Mouse (Mus musculus): Measurements from ENCODE around the gene 4930451I11Rik. TPM values are rescaled to one million over a fixed set of nuclear protein-coding genes. Genes with fewer than 3 reads are reported as not detected.
A peak's percentile ranks its signal among the peaks of the same experiment; 100 is the strongest.

The 4930451I11Rik gene
- total and polyA plus RNA-seq, 2 experiments: not detected

DNA sequence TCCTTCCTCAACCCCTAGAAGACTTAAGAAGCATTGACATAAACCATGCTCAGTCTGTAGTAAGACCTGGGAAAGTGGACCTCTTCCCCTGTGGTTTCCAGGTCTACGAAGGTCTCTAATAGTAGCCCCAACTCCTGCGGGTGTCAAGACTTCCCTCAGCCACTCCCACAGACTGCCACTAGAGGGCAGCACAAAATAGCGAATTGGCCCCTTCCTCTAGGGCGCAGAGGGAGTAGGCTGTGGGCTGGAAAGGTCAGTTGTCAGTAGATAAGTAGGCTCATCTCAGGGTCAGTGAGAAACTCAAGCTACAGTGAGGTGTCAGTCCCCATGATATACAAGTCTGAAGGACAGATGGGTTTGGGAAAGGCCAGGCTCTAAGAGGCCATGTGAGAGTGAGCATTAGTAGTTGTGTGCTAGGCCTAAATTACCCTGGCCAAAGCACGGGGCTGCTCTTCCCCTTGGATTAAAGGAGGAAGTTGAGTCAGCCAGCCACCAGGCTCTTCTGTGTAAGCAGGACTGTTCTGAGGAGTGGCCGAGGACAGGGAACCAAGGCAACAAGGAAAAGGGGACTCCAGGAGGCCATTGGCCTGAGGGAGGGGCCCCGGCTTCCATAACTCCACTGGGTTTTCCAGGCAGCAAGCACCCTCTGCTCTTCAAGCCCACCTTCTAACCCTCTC is 9.5 kb downstream of the 4930451I11Rik start:
- Histone ChIP-seq H3K36me3 (ENCODE audit: control insufficient read depth, insufficient read depth, low read length) (no peaks in the 10 kb centered on the region), H3K4me1 (ENCODE audit: control insufficient read depth, insufficient read depth, low read length) (no peaks in the 10 kb centered on the region), H3K27ac (replicated peaks; ENCODE audit: insufficient read depth, low read depth, low read length) (no peak overlapping the region), H3K27me3 (ENCODE audit: control insufficient read depth, insufficient read depth, low read length) (peaks cover 7% of the 10 kb centered on the region), H3K4me3 (ENCODE audit: insufficient read depth, low read depth, low read length) (no peak overlapping the region), H3K79me2 (ENCODE audit: control insufficient read depth, insufficient read depth, low read length) (no peaks in the 10 kb centered on the region), H3K9ac (ENCODE audit: low read depth, low read length) (no peak overlapping the region)
- peak; percentile 42 for DNase-seq (ENCODE audit: extremely low read depth, low read depth, low spot score)
- TF ChIP-seq CTCF (IDR thresholded peaks at IDR 0.05; ENCODE audit: low read depth, low read length): peak; percentile 98
- no peak for TF ChIP-seq POLR2A (IDR thresholded peaks at IDR 0.05; ENCODE audit: extremely low read depth, insufficient read depth, low read length)
- 34% methylated on average over 7 of the region's 7 CpGs for WGBS

DNA sequence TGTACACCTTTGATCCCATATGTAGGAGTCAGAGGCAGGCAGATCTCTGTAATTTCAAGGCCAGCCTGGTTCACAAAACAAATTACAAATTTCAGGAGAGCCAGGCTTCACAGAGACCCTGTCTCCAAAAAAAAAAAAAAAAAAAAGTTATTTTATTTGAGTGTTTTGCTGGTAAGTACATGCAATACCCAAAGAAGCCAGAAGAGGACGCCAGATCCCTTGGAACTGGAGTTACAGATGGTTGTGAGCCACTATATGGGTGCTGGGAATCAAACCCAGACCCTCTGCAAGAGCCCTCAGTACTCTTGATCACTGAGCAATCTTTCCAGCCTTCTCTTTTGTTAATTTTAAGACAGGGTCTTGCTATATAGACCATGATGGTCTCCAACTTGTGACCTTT is 12.6 kb downstream of the 4930451I11Rik start:
- H3K27ac ChIP-seq (replicated peaks; ENCODE audit: insufficient read depth, low read depth, low read length): no peak overlapping the region
- H3K4me3 ChIP-seq (ENCODE audit: insufficient read depth, low read depth, low read length): no peak overlapping the region
- H3K4me1 ChIP-seq (ENCODE audit: control insufficient read depth, insufficient read depth, low read length): no peaks in the 10 kb centered on the region
- no peak for DNase-seq (ENCODE audit: extremely low read depth, low read depth, low spot score)
- H3K36me3 ChIP-seq (ENCODE audit: control insufficient read depth, insufficient read depth, low read length): no peaks in the 10 kb centered on the region
- peaks cover 7% of the 10 kb centered on the region for H3K27me3 ChIP-seq (ENCODE audit: control insufficient read depth, insufficient read depth, low read length)
- H3K79me2 ChIP-seq (ENCODE audit: control insufficient read depth, insufficient read depth, low read length): no peaks in the 10 kb centered on the region
- 35% methylated on average over 1 of the region's 1 CpGs for WGBS
- TF ChIP-seq CTCF (IDR thresholded peaks at IDR 0.05; ENCODE audit: low read depth, low read length): no peak
- H3K9ac ChIP-seq (ENCODE audit: low read depth, low read length): no peak overlapping the region

DNA sequence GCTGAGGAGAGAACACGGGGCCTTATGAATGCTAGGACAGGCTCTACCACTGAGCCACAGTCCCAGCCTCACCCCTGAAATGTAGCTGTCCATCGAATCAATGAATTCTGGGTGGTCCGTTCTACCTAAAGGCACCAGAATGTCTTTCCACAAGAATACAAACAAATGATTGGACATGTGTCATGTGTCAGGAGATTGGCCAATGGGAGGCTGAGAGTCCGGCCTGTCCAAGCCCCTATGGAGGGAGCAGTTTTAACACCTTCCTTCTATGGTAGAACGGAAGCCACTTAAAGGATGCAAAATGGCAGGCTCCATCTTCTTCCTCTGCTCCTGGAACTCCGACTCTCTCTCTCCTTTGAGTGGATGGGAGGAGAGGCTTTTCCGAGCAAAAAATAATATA is 13.8 kb downstream of the 4930451I11Rik start:
- no peak overlapping the region for H3K27ac ChIP-seq (replicated peaks; ENCODE audit: insufficient read depth, low read depth, low read length)
- 90% methylated on average over 7 of the region's 7 CpGs for WGBS
- peaks cover 2% of the 10 kb centered on the region; the same call in 1 of the 2 replicates for H3K27me3 ChIP-seq (ENCODE audit: control insufficient read depth, insufficient read depth, low read length)
- H3K36me3 ChIP-seq (ENCODE audit: control insufficient read depth, insufficient read depth, low read length): no peaks in the 10 kb centered on the region
- H3K4me1 ChIP-seq (ENCODE audit: control insufficient read depth, insufficient read depth, low read length): no peaks in the 10 kb centered on the region
- H3K79me2 ChIP-seq (ENCODE audit: control insufficient read depth, insufficient read depth, low read length): no peaks in the 10 kb centered on the region
- no peak overlapping the region for H3K4me3 ChIP-seq (ENCODE audit: insufficient read depth, low read depth, low read length)
- no peak for DNase-seq (ENCODE audit: extremely low read depth, low read depth, low spot score)
- H3K9ac ChIP-seq (ENCODE audit: low read depth, low read length): no peak overlapping the region
- TF ChIP-seq POLR2A (IDR thresholded peaks at IDR 0.05; ENCODE audit: extremely low read depth, insufficient read depth, low read length) (no peak), CTCF (IDR thresholded peaks at IDR 0.05; ENCODE audit: low read depth, low read length) (no peak)

DNA sequence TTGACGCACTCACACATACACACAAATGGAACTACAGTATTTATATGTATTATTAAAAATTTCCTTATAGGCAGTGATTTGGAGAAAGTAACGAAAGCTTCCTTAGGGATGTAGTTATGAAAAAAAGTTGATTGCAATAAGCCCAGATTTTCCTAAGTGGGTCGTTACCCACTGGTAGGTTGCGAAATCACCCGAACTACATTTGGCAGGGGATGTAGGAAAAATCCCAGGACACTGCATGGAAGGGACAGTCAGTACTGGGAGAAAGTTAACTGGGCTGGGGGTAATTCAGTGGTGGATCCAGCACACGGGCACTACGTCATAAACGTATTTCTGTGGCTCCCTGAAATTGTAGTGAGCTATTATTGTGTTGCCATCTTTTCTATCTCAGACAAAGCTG is 14.9 kb downstream of the 4930451I11Rik start:
- H3K27me3 ChIP-seq (ENCODE audit: control insufficient read depth, insufficient read depth, low read length): no peaks in the 10 kb centered on the region
- TF ChIP-seq CTCF (IDR thresholded peaks at IDR 0.05; ENCODE audit: low read depth, low read length): no peak
- no peak for TF ChIP-seq POLR2A (IDR thresholded peaks at IDR 0.05; ENCODE audit: extremely low read depth, insufficient read depth, low read length)
- DNase-seq (ENCODE audit: extremely low read depth, low read depth, low spot score): peak; percentile 78
- 34% methylated on average over 8 of the region's 8 CpGs for WGBS
- no peak overlapping the region for H3K4me3 ChIP-seq (ENCODE audit: insufficient read depth, low read depth, low read length)
- H3K79me2 ChIP-seq (ENCODE audit: control insufficient read depth, insufficient read depth, low read length): no peaks in the 10 kb centered on the region
- no peak overlapping the region for H3K9ac ChIP-seq (ENCODE audit: low read depth, low read length)
- no peaks in the 10 kb centered on the region for H3K4me1 ChIP-seq (ENCODE audit: control insufficient read depth, insufficient read depth, low read length)
- no peaks in the 10 kb centered on the region for H3K36me3 ChIP-seq (ENCODE audit: control insufficient read depth, insufficient read depth, low read length)
- no peak overlapping the region for H3K27ac ChIP-seq (replicated peaks; ENCODE audit: insufficient read depth, low read depth, low read length)

- no peaks in the 10 kb centered on the region for H3K36me3 ChIP-seq (ENCODE audit: control insufficient read depth, insufficient read depth, low read length)
- H3K4me1 ChIP-seq (ENCODE audit: control insufficient read depth, insufficient read depth, low read length): no peaks in the 10 kb centered on the region
- TF ChIP-seq POLR2A (IDR thresholded peaks at IDR 0.05; ENCODE audit: extremely low read depth, insufficient read depth, low read length) (no peak), CTCF (IDR thresholded peaks at IDR 0.05; ENCODE audit: low read depth, low read length) (no peak)
- H3K9ac ChIP-seq (ENCODE audit: low read depth, low read length): no peak overlapping the region
- no peak overlapping the region for H3K4me3 ChIP-seq (ENCODE audit: insufficient read depth, low read depth, low read length)
- DNase-seq (ENCODE audit: extremely low read depth, low read depth, low spot score): no peak
- WGBS: 54% methylated on average over 8 of the region's 8 CpGs
- no peaks in the 10 kb centered on the region for H3K79me2 ChIP-seq (ENCODE audit: control insufficient read depth, insufficient read depth, low read length)
- no peaks in the 10 kb centered on the region for H3K27me3 ChIP-seq (ENCODE audit: control insufficient read depth, insufficient read depth, low read length)
- no peak overlapping the region for H3K27ac ChIP-seq (replicated peaks; ENCODE audit: insufficient read depth, low read depth, low read length)
Measured at GRCm38 (mm10) chr7:126815726-126816222, 15.7 kb downstream of the 4930451I11Rik start.

DNA sequence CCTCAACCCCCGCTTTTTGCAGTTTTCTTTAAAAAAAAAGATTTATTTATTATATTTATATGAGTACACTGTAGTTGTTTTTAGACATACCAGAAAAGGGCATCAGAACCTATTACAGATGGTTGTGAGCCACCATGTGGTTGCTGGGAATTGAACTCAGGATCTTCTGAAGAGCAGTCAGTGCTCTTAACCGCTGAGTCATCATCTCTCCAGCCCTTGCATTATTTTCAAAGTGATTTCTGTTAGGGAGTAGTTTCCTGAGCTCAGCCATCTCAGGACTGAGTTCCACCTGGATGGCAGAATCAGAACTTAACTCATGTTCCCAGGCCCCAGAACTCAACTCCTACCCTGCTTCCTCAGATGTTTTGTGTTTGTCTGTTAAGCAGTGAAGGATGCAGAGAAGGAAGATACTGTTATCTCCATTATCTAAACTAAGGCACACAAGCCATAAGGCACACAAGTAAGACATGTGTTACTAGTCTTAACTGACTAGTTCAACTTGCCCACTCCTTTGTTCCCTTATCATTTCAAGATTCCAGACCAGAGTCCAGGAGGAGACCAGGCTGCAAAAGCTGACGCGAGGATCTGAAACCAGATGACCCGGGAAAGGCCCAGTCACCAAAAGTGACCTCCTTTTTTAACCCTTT is 21.6 kb downstream of the 4930451I11Rik start:
- Histone ChIP-seq H3K79me2 (ENCODE audit: control insufficient read depth, insufficient read depth, low read length) (no peaks in the 10 kb centered on the region), H3K4me1 (ENCODE audit: control insufficient read depth, insufficient read depth, low read length) (no peaks in the 10 kb centered on the region), H3K4me3 (ENCODE audit: insufficient read depth, low read depth, low read length) (no peak overlapping the region), H3K9ac (ENCODE audit: low read depth, low read length) (no peak overlapping the region), H3K27me3 (ENCODE audit: control insufficient read depth, insufficient read depth, low read length) (no peaks in the 10 kb centered on the region), H3K36me3 (ENCODE audit: control insufficient read depth, insufficient read depth, low read length) (no peaks in the 10 kb centered on the region), H3K27ac (replicated peaks; ENCODE audit: insufficient read depth, low read depth, low read length) (no peak overlapping the region)
- 44% methylated on average over 5 of the region's 5 CpGs for WGBS
- TF ChIP-seq CTCF (IDR thresholded peaks at IDR 0.05; ENCODE audit: low read depth, low read length) (no peak), POLR2A (IDR thresholded peaks at IDR 0.05; ENCODE audit: extremely low read depth, insufficient read depth, low read length) (no peak)
- DNase-seq (ENCODE audit: extremely low read depth, low read depth, low spot score): no peak
